Mouse (Mus musculus) stomach, postnatal 0 days (tissue): ENCODE measurements around the gene Bckdk. TPM values are rescaled to one million over a fixed set of nuclear protein-coding genes. Genes with fewer than 3 reads are reported as not detected.

Experiments used
- ATAC-seq: fragments of 200-750 bp; cut with Nextera tagmentation; 2 replicates; pipeline ENCODE4 v1.8.0; 2017; ENCODE audit not compliant: low FRiP score, low TSS enrichment
- DNase-seq: peaks from one replicate; pipeline ENCODE4 v3.0.0-alpha.2; 2016; ENCODE audit warnings: low spot score
- H3K27ac ChIP-seq: fragments of 300-500 bp; sonication (generic); replicated peaks from 2 replicates; pipeline ENCODE4 v1.5.1; 2014; ENCODE audit warnings: mild to moderate bottlenecking, control low read depth
- H3K27me3 ChIP-seq: fragments of 300-500 bp; sonication (generic); 2 replicates; pipeline ENCODE4 v1.6.1; 2014; ENCODE audit warnings: low read length; ENCODE audit not compliant: control insufficient read depth, insufficient read depth
- H3K36me3 ChIP-seq: fragments of 300-500 bp; sonication (generic); 2 replicates; pipeline ENCODE4 v1.6.1; 2014; ENCODE audit warnings: low read length, mixed read lengths; ENCODE audit not compliant: control insufficient read depth, insufficient read depth
- H3K4me1 ChIP-seq: fragments of 300-500 bp; sonication (generic); replicated peaks from 2 replicates; pipeline ENCODE4 v1.6.1; 2014; ENCODE audit warnings: antibody characterized with exemption; ENCODE audit not compliant: control insufficient read depth, insufficient read depth
- H3K4me2 ChIP-seq: fragments of 300-500 bp; sonication (generic); replicated peaks from 2 replicates; pipeline ENCODE4 v1.6.1; 2014; ENCODE audit warnings: low read depth, mild to moderate bottlenecking, control low read depth, moderate library complexity
- H3K4me3 ChIP-seq: fragments of 300-500 bp; sonication (generic); 2 replicates; pipeline ENCODE4 v1.5.1; 2014; ENCODE audit warnings: low read depth, low read length, control low read depth
- H3K9ac ChIP-seq: fragments of 300-500 bp; sonication (generic); 2 replicates; pipeline ENCODE4 v1.6.1; 2014; ENCODE audit warnings: mild to moderate bottlenecking, low read length, control low read depth, mixed read lengths
- H3K9me3 ChIP-seq: fragments of 300-500 bp; sonication (generic); 2 replicates; pipeline ENCODE4 v1.6.1; 2016; ENCODE audit warnings: low read length; ENCODE audit not compliant: control insufficient read depth
- CTCF ChIP-seq: IDR thresholded peaks from 2 replicates; pipeline ENCODE4 v1.5.1; 2016; ENCODE audit warnings: antibody characterized with exemption, low read depth, mild to moderate bottlenecking, moderate library complexity
- EP300 ChIP-seq: optimal IDR thresholded peaks from 2 replicates; pipeline ENCODE3; 2016; ENCODE audit warnings: antibody characterized with exemption
- WGBS: fragments of 180-500 bp; shearing (Covaris S2); extraction: QIAGEN DNeasy Blood & Tissue Kit; methylation state at CpG from one replicate; pipeline ENCODE4 v1.1.7; 2014; 5-methylcytosine and 5-hydroxymethylcytosine counted together
- polyA plus RNA-seq: library from polyadenylated mRNA; unstranded; fragments of >200 nt; fragmentation: Nextera tagmentation; extraction: Ambion mirVana; gene quantifications from 2 replicates; pipeline ENCODE4 v1.2.1, GENCODE M21; 2015

Gene Bckdk
- polyA plus RNA-seq, 1 experiment from 2014 or later = 102 TPM

GRCm38 (mm10) chr7:127932273-127933031 is 28.6 kb downstream of the Bckdk start:
- peaks cover 5% of the 10 kb centered on the region for H3K4me1 ChIP-seq
- no peaks in the 10 kb centered on the region for H3K27me3 ChIP-seq
- no peak overlapping the region for H3K4me3 ChIP-seq
- DNase-seq = peak; percentile 81
- H3K9me3 ChIP-seq = no peaks in the 10 kb centered on the region
- no peak overlapping the region; the same call in 1 of the 2 replicates for H3K4me2 ChIP-seq
- H3K36me3 ChIP-seq = no peaks in the 10 kb centered on the region
- peak; percentile 19; the same call in 1 of the 2 replicates for ATAC-seq
- peak overlapping the region; percentile 95 for H3K27ac ChIP-seq
- peak; percentile 37; the same call in 1 of the 2 replicates for TF ChIP-seq CTCF
- TF ChIP-seq EP300 = no peak
- H3K9ac ChIP-seq = no peak overlapping the region
- 24% methylated on average over 13 of the region's 13 CpGs for WGBS

GRCm38 (mm10) chr7:127934075-127934474 is 30.2 kb downstream of the Bckdk start:
- ATAC-seq (no peak), DNase-seq (no peak)
- Histone ChIP-seq H3K36me3 (no peaks in the 10 kb centered on the region), H3K9me3 (no peaks in the 10 kb centered on the region), H3K27me3 (no peaks in the 10 kb centered on the region), H3K27ac (no peak overlapping the region), H3K4me2 (no peak overlapping the region), H3K4me1 (peaks cover 5% of the 10 kb centered on the region), H3K9ac (no peak overlapping the region), H3K4me3 (no peak overlapping the region)
- 74% methylated on average over 5 of the region's 5 CpGs for WGBS
- TF ChIP-seq EP300 (no peak), CTCF (no peak)

GRCm38 (mm10) chr7:127935028-127935722 is 31.3 kb downstream of the Bckdk start:
- TF ChIP-seq EP300 (no peak), CTCF (peak; percentile 99)
- Histone ChIP-seq H3K36me3 (no peaks in the 10 kb centered on the region), H3K4me3 (peak overlapping the region; percentile 67), H3K9me3 (no peaks in the 10 kb centered on the region), H3K4me1 (peaks cover 5% of the 10 kb centered on the region), H3K4me2 (peak overlapping the region; percentile 98), H3K27ac (peak overlapping the region; percentile 89), H3K27me3 (no peaks in the 10 kb centered on the region), H3K9ac (peak overlapping the region; percentile 80)
- DNase-seq (peak; percentile 94), ATAC-seq (peak; percentile 87)
- 5% methylated on average over 32 of the region's 32 CpGs for WGBS

- ATAC-seq (peak; percentile 22), DNase-seq (no peak)
- TF ChIP-seq CTCF (no peak), EP300 (no peak)
- H3K27me3 ChIP-seq = no peaks in the 10 kb centered on the region
- peaks cover 5% of the 10 kb centered on the region for H3K4me1 ChIP-seq
- H3K4me2 ChIP-seq = peak overlapping the region; percentile 98
- peak overlapping the region; percentile 89 for H3K27ac ChIP-seq
- H3K4me3 ChIP-seq = peak overlapping the region; percentile 67
- peak overlapping the region; percentile 80 for H3K9ac ChIP-seq
- H3K36me3 ChIP-seq = no peaks in the 10 kb centered on the region
- no peaks in the 10 kb centered on the region for H3K9me3 ChIP-seq
- WGBS = under 1% methylated on average over 38 of the region's 38 CpGs
Observed at GRCm38 (mm10) chr7:127935748-127936159, 31.9 kb downstream of the Bckdk start.

GRCm38 (mm10) chr7:127936216-127936884 is 32.5 kb downstream of the Bckdk start:
- peaks cover 3% of the 10 kb centered on the region; the same call in 1 of the 2 replicates for H3K4me1 ChIP-seq

More at GRCm38 (mm10) chr7:127936216-127936884, 32.5 kb downstream of the Bckdk start:
- Histone ChIP-seq H3K27me3 (no peaks in the 10 kb centered on the region), H3K36me3 (no peaks in the 10 kb centered on the region), H3K27ac (peak overlapping the region; percentile 89; the same call in 1 of the 2 replicates), H3K9me3 (no peaks in the 10 kb centered on the region), H3K4me3 (peak overlapping the region; percentile 67), H3K4me2 (peak overlapping the region; percentile 98), H3K9ac (peak overlapping the region; percentile 80)
- TF ChIP-seq EP300 (no peak), CTCF (no peak)
- no peak for ATAC-seq
- 48% methylated on average over 18 of the region's 18 CpGs for WGBS
- DNase-seq = no peak
